Mouse (Mus musculus): ENCODE data around the gene Zic1. TPM values are rescaled to one million over a fixed set of nuclear protein-coding genes. Genes with fewer than 3 reads are reported as not detected.

The Zic1 gene
- total RNA-seq, 2 experiments from 2014 or later: 10.1 to 10.3 TPM

DNA sequence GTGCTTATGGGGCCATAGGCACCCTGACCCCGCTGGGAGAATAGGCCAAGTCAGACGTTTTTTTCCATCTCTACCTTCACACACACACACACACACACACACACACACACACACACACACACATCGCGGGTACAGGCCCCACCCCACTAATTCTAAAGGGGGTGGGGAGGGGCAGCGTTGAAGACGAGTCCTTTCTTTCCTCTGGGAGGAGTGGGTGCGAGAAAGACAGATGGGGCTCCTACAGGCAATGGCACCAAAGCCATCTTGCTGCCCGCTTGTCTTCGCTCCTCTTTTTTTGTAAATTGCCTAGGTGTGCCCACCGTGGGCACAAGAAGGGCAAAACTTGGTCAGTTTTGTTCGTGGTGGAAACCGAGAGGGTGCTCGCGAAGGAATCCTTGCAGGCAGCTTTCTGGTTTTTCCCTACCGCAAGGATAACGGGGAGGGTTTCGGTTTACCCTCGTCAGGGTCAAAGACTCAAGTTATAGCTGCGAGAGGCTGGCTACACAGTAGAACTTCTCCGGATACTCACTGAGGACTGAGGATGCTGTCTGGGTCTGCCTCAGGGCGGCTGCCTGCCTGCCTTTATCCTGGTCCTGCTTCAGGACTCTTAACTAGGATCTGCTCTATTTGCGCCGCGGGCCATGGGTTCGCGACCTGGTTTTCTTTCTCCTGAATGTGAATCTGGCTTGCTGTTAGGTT lies 3.8 kb upstream of the Zic1 start:
- DNase-seq (ENCODE audit: low spot score in 2 of 2): no peak

DNA sequence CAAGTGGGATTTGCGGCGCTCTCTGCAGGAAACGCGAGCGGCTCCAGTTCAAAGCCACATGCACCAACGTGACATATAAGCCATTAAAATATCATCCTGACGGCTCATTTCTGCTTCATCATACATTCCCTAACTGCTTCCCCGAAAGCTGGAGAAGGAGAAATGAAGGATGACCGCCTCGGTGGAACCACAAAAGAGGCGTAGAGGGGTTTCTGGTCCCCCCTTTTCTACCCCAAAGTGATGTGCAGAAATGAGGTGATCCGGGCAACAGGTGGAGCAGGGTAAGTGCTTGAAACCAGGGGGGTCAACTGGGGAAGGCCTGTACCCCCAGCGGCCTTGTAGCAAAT lies 3.3 kb upstream of the Zic1 start:
- DNase-seq (ENCODE audit: low spot score in 2 of 2): no peak

DNA sequence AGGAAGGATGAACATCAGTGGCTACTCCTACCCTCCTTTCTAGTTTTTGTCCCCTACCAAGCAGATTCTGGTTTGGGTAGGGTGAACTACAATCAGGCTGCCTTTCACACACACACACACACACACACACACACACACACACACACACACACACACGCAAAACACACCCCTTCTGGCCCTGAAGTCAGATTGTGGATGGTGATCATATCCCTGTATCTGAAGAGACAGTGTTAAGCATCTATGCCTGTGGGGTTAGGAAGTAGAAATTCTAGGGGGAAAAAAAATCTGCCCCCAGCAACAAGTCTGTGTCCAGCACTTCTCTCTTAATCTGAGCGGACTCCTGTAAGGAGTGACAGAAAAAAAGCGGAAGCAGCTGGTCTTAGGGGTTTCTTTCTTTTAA lies 2.5 kb upstream of the Zic1 start:
- no peak for DNase-seq (ENCODE audit: low spot score in 2 of 2)

DNA sequence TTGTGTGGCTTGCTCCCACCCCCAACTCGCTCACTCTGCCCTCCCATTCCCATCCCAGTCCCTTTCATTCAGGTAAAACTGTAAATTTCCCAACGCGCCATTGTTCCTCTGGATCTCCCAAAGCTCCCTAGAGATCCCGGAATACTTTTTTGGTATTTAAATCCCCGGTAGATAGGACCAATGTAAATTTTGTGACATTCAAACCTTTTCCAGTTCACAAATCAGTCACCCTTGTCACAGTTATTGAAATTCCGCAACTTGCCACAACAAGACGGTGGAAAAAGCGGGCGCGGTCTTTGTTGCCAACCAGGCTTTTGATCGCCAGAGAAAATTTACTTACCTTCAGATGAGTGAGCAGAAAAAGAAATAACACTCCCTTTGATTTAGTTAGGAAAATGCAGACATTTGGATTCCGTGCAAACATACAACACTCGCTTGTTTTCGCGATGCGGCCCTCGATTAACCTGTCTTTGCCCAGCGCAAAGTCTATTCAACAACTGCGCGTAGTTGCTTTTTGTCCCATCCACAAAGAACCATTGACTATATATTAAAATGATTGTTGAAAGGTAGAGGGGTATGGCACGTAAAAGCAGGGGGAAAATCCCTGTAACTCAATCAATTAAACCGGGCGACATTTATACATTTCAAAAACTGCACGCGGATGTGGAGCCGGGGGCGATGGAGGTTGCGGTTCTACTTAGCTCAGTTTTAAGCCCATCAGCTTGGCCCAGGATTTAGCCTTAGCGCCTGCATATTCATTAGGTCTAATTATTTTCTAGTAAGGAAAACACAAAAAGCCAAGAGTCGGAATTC lies 1.6 kb upstream of the Zic1 start:
- no peak for DNase-seq (ENCODE audit: low spot score in 2 of 2)

DNA sequence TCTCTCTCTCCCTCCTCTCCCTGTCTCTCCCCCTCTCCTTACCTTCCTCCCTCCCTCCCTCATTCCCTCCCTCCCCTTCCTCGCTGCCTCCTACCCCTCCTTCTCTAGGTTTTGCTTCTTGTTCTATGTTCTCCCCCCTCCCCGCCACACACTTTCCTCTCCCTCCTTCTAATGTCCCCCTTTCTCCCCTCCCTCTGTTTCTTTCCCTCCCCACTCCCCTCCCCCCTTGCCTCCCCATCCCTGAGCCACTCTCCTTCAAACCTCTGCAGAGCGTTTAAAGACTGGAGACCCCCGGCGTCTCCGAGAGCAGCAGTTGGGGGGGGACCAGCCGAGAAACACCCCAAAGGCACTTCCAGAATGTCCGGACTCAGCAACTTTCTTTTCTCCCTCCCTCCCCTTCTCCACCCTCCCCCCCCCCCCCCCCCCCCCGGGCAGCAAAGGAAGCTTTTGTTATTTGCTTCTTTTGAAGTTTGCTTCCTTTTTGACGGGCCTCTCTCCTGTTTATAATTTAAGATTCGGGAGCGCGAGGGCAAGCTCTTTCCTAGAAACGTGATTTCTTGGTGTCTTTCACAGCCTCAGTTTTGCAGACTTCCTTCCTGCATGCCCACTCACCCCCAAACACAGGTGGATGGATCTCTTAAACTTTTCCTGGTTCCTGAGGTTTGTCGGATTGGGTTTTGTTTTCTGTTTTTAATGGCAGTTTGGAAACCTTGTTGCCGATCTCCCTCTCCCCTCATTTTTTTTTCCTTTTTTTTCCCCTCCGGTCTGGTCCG lies 802 bp upstream of the Zic1 start:
- DNase-seq (ENCODE audit: low spot score in 2 of 2): no peak

DNA sequence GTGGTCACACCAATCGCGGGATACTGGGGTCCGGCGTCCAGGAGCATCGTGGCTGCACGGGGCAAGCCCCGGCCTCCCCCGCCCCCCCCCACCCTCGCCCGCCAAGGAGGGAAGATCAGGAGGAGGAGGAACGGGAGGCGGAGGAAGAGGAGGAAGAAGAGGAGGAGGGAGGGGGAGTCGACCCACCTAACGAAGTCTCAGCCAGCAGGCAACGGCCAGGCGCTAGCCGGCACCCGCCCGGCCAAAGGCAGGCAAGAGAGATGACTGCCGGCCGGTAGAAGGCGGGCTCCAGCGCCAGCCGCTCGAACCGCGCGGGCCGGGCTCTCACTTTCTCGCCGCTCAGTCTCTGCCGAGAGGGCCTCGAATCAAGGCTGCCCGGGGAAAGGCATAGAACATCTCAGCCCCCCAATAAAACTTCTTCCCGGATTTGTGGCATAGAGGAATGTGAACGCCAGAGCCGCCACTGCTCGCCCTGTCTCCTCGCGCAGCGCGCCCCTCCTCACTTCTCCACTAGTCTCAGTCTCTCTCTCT lies 574 bp downstream of the Zic1 start:
- DNase-seq (ENCODE audit: low spot score in 2 of 2): no peak

DNA sequence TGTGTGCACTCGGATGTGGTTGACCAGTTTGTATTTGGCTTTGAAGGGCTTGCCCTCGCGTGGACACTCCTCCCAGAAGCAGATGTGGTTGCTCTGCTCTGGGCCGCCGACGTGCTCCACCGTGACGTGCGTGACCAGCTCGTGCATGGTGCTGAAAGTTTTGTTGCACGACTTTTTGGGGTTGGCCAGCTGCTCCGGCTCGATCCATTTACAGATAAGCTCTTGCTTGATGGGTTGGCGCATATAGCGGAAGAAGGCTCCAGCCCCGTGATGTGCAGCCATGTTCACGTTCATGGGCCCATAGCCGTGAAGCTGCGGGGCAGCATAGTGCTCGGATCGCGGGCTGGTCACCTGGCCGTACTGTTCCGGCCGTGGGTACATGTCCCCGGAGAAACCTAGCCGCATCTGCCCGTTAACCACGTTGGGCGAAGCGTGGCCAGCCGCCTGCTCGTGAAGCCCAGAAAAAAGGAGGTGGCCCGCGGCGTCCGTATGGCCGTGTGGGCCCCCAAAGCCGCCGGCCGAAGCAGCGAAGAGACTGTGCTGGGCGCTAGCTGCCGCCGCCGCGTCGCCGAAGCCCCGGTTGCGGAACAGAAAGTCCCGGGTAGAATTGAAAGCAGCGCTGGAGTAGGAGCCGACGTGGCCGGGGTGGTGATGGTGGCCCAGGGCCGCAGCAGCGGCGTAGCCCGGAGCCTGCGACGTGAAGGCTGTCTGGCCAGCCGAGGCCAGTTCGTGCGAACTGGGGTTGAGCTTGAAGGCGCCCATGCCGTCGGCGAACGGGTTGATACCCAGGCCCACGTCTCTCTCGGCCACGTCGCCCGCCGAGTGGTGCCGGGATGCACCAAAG lies 1.3 kb downstream of the Zic1 start:
- DNase-seq (ENCODE audit: low spot score in 2 of 2): no peak

DNA sequence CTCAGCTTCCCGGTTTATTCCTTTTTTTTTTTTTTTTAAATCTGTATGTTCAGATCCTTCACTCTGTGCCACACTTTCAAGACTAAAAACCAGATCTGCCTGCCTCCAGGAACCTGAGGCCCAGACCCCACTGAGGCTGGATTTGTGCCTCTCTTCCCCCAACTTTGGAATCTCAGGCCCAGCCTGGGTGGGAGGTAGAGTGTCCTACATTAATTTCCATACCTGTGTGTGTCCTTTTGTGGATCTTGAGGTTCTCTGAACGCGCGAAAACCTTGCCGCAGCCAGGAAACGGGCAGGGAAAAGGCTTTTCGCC lies 1.8 kb downstream of the Zic1 start:
- DNase-seq (ENCODE audit: low spot score in 2 of 2): no peak

DNA sequence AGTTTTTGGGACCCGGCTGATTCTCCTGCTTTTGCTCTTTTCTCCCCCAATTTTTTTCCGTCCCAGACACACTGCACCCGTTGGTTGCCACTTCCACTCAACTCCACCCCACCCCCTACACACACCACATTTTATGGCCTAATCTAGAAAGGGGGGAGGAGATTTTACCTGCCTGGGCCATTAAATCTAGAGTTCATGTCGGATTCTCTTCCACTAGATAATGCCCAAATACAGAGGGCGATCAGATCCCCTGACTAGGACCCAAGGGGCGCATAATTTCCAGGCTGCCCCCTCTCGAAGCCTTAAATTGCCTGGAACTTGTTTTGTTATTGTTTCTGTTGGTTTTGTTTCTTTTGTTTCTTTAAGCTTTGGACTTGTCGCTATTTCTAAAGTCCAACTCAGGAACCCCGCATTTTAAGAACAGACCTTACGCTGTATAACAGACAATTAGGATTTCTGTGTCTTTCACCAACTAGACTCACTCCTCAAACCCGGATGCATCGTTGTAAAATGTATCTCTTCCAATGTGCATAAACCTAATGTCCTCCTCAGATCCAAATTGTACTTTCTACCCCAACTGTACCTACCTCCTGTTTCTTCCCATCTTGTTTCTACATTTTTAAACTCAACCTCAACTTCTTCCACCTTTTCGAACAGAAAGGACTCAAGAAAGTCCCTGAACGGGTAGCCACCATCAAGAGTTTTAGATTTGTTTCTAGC lies 2.4 kb downstream of the Zic1 start:
- no peak for DNase-seq (ENCODE audit: low spot score in 2 of 2)

DNA sequence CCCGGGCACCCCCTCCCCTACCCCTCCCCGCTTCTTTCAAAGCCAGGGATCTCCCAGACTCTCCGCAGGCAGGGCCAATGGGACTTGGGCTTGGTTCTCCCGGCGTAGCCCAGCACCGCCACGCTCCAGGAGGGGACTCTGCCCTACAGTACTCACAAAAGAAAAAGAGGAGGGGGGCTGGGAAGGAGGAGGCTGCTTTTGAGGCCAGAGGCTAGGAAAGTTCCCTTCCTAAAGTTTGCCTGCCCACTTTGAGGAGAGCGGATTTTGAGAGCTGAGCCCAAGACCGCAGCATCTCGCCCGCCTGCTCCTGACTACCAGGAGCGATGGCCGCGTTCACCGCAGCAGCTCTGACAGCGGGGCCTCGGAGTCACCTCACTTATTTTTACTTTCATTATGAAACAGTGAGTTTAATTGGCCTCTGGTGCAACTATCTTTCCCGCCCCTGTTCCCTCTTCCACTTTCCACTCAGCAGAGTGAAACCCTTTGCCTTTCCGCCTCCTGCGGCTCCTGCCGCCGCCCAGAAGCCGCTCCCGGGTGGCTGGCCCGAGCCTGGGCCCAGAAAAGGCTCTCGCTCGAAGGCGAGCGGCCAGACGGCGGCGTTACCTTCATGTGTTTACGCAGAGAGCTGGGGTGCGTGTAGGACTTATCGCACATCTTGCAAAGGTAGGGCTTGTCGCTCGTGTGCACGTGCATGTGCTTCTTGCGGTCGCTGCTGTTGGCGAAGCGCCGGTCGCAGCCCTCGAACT lies 3.6 kb downstream of the Zic1 start, which contains the start of gene Zic4:
TSS of gene Zic4 (plus strand) at position 558 of the 746 bp plus-strand sequence.
- no peak for DNase-seq (ENCODE audit: low spot score in 2 of 2)

DNA sequence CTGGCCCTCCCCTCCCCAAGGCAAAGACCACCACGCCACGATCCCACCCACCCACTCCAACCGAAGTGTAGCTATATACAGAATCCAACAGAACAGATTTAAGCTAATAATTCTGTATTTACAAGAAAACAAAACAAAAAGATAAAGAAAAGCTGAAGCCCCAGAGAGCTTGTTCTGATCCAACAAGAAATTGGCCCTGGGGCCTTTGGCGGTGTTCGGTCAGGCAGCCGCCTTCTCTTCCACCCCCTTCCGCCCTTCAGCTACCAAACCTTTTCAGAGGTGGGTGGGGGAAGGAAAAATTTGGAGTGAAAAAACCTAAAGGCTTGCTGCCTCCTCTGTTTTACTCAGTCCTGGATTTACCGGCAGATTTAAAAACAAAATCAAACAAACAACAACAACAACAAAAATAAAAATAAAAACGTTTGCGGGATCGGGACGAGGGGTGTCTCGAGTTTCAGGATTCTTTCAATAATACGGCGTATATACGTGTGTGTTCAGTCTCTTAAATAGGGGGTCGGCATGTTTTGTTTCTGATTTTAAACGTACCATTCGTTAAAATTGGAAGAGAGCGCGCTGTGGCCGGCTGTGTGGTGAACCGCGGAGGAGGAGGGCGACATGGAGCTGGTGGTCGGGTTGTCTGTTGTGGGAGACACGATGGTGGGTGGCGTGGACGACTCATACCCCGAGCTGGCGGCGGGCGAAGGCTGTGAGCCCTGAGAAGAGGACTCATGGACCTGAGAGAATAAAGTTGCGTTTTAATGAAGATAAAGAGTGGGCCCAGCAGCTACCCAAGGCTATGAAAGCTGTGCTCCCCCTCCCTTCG lies 4.4 kb downstream of the Zic1 start:
- no peak for DNase-seq (ENCODE audit: low spot score in 2 of 2)

DNA sequence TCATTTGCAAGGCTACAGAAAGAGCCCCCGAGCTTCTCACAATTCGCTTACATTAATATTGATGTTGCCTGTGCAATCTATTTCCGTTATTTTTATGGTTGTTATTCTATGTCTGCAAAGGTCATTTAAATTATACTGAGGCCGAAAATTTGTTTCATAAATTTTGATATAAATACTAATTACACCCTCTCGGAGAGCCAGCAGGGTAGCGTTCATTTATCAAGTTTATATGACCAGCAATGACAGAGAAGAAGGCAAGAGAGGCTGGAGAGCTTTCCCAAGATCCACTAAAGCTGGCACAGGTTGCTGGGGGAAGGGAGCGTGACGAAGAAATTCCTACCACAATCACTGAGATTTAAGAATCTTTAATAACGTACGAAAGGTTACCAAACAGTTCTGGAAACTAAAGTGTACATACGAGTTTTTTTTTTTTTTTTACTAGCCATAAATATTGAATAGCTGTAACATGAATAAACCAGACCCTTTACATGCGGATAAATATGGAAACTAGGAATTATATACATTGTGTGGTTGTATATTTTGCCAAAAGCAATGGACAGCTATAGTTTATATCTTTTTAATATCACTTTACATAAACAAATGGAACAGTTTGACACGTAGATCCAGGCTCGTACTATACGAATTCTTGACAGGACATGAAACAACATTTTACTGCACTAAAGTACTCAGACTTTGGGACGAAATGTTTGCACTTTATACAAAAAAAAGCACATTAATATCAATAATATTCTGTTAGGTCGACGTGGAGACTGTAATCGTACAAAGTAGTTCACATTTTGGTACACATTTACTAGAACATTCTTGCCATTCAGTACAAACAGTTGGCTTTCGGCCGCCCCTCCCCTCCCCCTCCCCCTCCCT lies 5.2 kb downstream of the Zic1 start:
- DNase-seq (ENCODE audit: low spot score in 2 of 2): no peak

DNA sequence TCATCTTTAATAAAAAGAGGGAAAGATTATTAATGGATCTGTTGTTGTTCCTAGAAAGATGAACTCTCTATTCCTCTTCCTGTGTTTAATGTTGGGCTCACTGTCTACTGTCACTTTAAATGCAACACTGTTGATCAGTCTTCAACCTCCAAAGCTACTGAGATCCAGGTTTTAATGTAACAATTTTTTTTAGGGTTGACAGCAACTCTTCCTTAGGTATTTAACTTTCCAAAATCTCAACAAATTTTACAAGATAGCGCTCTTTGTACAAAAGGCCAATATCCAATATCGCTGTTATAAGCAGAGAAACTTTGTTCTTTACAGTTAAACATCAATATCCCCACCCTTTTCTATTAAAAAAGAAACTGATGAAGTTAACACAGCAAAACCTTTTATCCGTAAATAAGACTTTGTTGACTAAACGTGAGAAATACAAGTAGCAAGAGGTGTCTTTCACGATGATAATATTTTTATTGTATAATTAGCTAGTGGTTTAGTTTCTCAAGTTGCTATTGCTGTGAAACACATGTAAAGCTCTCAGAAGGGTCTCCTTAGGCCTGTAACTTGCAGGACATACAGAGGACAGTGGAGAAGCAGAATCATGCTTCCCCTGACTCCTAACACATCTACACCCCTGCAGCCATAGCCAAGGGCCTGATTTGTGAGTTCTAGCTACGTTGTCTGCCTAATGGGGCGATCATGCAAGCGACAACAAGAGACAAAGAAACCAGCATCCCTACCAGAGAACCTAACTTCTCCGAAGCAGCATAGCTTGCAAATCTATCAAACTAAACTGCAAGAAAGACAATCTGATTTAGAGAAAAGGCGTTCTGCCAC lies 6.5 kb downstream of the Zic1 start:
- no peak for DNase-seq (ENCODE audit: low spot score in 2 of 2)

DNA sequence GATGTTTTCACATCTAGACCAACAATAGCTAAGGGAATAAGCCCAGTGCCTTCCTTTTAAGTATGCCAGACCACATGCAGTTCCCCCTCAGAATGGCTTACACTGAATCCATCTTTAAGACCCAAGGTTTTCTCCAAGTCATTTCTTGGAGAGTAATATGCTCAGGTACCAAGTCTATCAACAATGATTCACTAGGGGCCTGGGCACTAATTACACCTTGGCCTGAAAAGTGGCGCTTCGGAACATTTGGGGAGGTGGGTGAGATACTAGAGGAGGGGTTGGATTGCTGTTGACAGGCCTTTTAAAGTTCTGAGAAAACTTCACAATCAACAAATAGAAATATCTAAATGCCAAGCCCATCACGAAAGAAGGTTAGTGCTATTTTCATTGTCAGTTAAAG lies 8.3 kb downstream of the Zic1 start:
- DNase-seq (ENCODE audit: low spot score in 2 of 2): no peak

DNA sequence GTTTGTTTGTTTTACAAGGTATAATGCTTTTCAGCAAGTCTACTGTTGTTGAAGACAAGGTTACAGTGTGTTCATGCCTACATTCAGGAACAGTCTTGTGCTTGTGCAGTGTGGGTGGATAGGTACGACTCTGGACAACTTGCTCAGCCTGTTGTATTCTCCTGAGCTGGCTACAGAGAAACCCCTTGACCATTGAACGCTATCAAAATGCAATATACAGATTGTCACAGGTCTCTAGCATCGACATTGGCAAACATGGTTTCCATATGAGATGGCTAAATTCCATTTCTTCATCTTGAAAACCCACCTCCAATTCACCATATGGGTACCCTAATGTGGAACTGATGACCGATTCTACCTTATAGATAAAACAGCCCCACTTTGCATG lies 9.3 kb downstream of the Zic1 start:
- no peak for DNase-seq (ENCODE audit: low spot score in 2 of 2)

DNA sequence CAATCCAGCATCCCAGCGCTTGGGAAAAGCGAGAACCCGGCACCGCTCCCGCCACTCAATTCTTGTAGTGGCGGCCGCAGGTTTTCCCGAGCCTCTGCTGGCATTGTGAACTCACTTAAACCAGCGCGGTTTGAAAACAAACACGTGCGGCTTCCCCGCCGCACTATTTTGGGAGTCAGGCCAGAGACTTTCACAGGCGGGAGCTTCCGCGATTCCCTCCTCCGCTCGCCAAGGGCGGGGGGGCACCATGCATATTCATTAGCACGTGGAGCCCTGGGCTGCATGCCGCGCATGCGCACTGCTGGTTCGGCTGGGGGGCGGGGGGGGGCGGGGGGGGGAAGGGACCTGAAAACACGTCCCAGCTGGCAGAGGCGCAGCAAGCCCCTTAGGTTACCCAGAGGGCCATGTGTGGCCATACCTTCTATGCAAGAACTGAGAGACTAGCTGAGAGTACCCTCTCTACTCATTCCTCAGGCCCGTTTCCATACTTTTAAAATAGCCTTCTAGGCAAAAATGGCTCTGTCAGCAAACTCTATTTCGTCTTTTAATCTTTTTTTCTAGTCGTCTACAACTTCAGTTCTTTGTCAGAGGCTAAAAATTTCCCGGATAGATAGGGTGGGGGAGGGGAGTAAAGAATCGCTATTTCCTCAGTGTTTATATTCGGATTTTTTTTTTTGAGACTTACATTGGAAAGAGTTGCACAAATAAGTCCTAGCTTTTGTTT lies 9.8 kb downstream of the Zic1 start:
- peak in 1 of 2 experiments; percentile 29 for DNase-seq (ENCODE audit: low spot score in 2 of 2)
